Mouse (Mus musculus) brain, embryonic 14.5 days (tissue): ENCODE results near the gene Arl6ip1. TPM values are rescaled to one million over a fixed set of nuclear protein-coding genes. Genes with fewer than 3 reads are reported as not detected.
A peak's percentile ranks its signal among the peaks of the same experiment; 100 is the strongest.

Source experiments
- DNase-seq: peaks from one replicate; pipeline ENCODE4 v3.0.0-alpha.2; 2011; ENCODE audit warnings: low read depth
- CTCF ChIP-seq: fragments of 200-500 bp; IDR thresholded peaks from 2 replicates; pipeline ENCODE4 v1.5.1; 2012; ENCODE audit warnings: inconsistent platforms, mild to moderate bottlenecking, moderate library complexity, borderline replicate concordance; ENCODE audit not compliant: insufficient read depth, insufficient read length; ENCODE audit errors: extremely low read depth
- POLR2A ChIP-seq: fragments of 200-500 bp; IDR thresholded peaks from 2 replicates; pipeline ENCODE4 v1.6.1; 2012; ENCODE audit warnings: mild to moderate bottlenecking, inconsistent platforms, borderline replicate concordance; ENCODE audit not compliant: poor library complexity, insufficient read depth, insufficient read length, severe bottlenecking; ENCODE audit errors: extremely low read depth
- polyA plus RNA-seq: library from polyadenylated mRNA; depleted of rRNA; stranded (reverse); fragments of >200 nt; gene quantifications from 2 replicates; pipeline ENCODE4 v1.2.3, GENCODE M21; 2012; rRNA removed

The Arl6ip1 gene
- polyA plus RNA-seq, 1 experiment, result 287 TPM

GRCm38 (mm10) chr7:118113541-118114297 lies 15.7 kb downstream of the Arl6ip1 start:
- DNase-seq, result no peak
- TF ChIP-seq POLR2A, result no peak
- TF ChIP-seq CTCF, result no peak

GRCm38 (mm10) chr7:118111128-118111527 lies 18.3 kb downstream of the Arl6ip1 start:
- TF ChIP-seq POLR2A, result no peak
- no peak for TF ChIP-seq CTCF
- DNase-seq, result no peak

- DNase-seq, result no peak
- TF ChIP-seq POLR2A (no peak), CTCF (no peak)
Measured at GRCm38 (mm10) chr7:118107671-118108070, 21.8 kb downstream of the Arl6ip1 start.

- no peak for DNase-seq
- TF ChIP-seq POLR2A (no peak), CTCF (no peak)
Measured at GRCm38 (mm10) chr7:118104458-118105052, 24.9 kb downstream of the Arl6ip1 start.

GRCm38 (mm10) chr7:118103462-118104379 lies 25.7 kb downstream of the Arl6ip1 start:
- DNase-seq, result no peak
- no peak for TF ChIP-seq POLR2A
- TF ChIP-seq CTCF, result no peak

- DNase-seq, result no peak
- TF ChIP-seq CTCF (no peak), POLR2A (no peak)
Measured at GRCm38 (mm10) chr7:118102678-118103461, 26.6 kb downstream of the Arl6ip1 start.

GRCm38 (mm10) chr7:118102231-118102630 lies 27.2 kb downstream of the Arl6ip1 start:
- TF ChIP-seq CTCF (peak; percentile 96), POLR2A (no peak)

GRCm38 (mm10) chr7:118097615-118098014 lies 31.8 kb downstream of the Arl6ip1 start:
- DNase-seq, result no peak
- TF ChIP-seq POLR2A (no peak), CTCF (no peak)

More at GRCm38 (mm10) chr7:118102231-118102630, 27.2 kb downstream of the Arl6ip1 start:
- peak; percentile 88 for DNase-seq

GRCm38 (mm10) chr7:118079987-118080386 lies 49.5 kb downstream of the Arl6ip1 start:
- DNase-seq, result no peak
- TF ChIP-seq POLR2A (no peak), CTCF (no peak)

- TF ChIP-seq CTCF (peak; percentile 15; the same call in 1 of the 2 replicates), POLR2A (no peak)
- DNase-seq, result no peak
Measured at GRCm38 (mm10) chr7:118079097-118079496, 50.4 kb downstream of the Arl6ip1 start.

Other genes with a start within 250 kb of the Arl6ip1 start
- gene Rps15a, start 13.5 kb downstream of the Arl6ip1 start, polyA plus RNA-seq, result 2,704 and 3,150 TPM in 2 replicates
- 49.9 and 65.0 TPM in 2 replicates for gene Smg1, start 114.0 kb upstream of the Arl6ip1 start, polyA plus RNA-seq